Mouse (Mus musculus): Measurements from ENCODE around the gene Tlr3.

GRCm38 (mm10) chr8:45359091-45359605, 51.7 kb downstream of the Tlr3 start:
- TF ChIP-seq EP300 (IDR thresholded peaks at IDR 0.05; ENCODE audit: low read depth) (no peak), CTCF (IDR thresholded peaks at IDR 0.05; ENCODE audit: low read depth) (no peak)
